Mouse (Mus musculus) spleen, embryonic (tissue): ENCODE data around the gene Leng1.

Source experiments
- CTCF ChIA-PET: fragments of 350-600 bp; sonication (Branson Sonifier 250); formaldehyde crosslinking; loops from one replicate; lab custom pipeline; 2022; lab: Charles Lee

Gene Leng1

DNA sequence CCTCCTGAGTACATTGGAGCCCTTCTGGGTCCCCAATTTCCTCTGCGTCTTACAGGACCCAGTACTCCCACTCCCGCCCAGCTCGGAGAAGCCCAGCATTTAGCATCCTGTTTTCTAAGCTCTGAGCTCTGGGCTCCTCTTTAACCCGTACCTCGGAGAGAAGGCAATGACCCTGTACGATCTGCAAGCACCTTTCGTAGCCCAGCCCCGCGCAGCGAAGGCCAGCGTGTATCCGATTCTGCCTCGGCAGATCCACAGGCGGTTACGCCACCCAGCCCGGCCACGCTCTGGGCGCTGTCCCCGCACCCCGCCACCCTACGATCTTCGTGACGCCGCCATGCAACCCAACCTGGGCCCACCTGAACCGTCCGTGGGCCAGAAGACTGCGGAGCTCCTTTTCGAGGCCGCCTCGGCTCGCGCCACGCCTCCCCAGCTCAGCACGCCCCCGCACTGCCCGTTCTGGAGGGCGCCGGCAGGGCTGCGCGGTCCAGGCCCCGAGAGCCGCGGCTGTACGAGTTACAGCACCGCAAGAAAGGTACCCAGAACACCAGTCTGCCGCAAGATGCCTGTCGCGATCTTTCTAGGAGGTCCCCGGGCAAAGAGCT lies 26.8 kb upstream of the Leng1 start, which contains the start of gene Tsen34:
Tsen34 (plus strand) TSS at position 482 of the 605 bp plus-strand sequence.
- CTCF ChIA-PET, result interaction anchor here (0.6 to 1.2 kb wide), 3 partner anchors 15 to 1100 kb away, joined by 3 to 12 read pairs (median 3); partner anchors contain the start of genes Cnot3 and Rpl28

DNA sequence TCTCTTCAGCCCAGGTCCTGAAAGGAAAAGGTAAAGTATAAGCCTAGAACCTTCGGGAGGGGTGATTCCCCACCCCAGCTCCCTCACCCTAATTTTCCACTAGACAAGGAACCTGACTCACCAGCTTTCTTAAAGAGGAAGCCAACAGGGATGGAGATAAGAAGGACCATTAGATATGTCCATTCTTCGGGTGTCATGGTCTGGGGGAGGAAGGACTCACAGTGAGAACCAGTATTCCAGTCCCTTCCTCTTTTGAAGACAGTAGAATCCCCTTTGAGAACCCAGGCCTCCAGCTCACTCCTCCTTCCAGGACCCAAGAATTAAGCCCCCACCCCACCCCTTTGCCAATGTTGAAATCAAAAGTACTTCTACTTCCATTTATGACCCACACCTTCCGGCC lies 26.3 kb upstream of the Leng1 start:
- CTCF ChIA-PET, result interaction anchor here (0.6 to 1.2 kb wide), 3 partner anchors 15 to 1101 kb away, joined by 3 to 12 read pairs (median 3); partner anchors contain the start of genes Cnot3 and Rpl28

DNA sequence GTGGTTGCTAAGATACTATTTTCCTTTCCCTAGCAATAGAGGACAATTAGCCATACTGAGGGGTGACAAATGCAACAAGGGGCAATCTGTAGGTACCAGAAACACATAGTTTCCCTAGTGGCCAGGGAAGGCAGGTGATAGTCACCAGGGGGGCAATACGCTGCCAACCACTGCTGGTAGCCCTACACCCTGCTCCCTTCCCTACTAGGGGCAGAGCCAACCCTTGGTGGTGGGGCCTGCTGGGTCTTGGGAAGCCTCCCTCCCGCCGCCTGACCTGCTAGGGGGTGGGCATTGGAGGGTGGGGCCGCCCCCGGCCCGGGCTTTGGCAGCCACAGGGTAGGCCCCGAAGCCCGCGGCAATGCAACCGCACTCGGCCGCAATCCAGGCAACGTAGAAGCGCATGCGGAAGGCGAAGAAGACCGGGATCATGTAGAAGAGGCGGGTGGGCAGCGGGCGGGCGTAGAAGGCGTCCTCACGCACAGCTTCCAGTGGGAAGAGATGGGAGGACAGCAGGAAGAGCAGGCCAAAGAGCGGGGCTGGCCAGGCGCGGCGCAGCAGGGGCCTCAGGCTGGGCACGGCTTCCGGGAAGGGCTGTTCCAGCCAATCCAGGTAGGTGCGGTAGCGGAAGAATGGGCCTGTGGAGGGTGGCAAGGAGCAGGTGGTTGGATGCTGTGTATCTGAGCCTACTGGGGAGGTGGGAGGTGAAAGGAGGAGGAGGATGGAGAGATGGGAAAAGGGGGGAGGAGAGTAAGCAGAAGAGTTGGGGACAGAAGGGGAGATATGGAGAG lies 20.0 kb upstream of the Leng1 start:
- CTCF ChIA-PET, result no interaction called here

DNA sequence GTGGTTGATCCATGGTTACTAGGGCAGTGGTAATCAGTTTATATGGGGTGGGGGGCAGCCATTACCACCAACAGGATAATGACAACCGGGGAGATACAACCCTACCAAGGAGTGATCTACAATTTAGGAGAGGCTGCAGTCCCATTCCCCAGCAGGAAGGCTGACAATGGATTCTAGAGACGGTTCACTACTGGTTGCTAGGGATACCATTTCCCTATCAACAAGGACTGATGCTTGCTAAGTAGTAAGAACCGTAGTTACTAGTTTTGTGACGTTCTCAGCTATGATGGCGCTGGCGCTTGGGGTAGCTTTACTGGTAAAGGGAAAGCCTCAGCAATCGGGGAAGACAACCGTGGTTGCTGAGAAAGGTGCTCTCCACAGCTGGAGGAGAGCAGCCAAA lies 19.1 kb upstream of the Leng1 start:
- CTCF ChIA-PET, result no interaction called here

DNA sequence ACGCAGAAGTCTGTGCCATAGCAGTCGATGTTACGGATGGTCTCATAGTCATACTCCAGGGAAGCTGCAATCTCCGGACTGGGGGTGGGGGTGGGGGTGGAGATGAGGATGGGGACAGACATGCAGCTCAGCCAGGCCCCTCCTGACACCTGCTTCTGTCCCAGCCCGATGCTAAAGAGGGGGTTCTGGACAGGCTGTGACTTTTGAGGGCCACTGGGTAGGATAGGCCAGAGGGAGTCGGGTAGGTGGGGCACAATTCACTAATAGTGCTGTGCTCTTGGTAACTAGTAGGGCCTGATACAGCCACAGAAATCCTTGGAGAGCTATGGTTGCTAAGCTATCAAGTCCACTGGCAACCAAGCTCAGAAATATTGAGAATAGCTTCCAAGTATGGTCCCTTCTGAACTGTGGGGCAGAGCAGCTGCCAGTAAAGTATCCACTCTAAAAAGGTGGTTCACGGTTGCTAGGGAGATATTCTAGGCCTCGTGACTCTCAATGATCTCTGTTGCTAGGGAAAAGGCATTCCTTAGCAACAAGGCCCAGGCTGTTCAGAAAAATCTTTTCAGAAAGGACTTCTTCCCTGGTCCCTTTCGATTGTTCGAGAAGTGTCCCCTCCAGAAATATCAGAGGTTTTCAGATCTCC lies 18.4 kb upstream of the Leng1 start:
- CTCF ChIA-PET, result no interaction called here

DNA sequence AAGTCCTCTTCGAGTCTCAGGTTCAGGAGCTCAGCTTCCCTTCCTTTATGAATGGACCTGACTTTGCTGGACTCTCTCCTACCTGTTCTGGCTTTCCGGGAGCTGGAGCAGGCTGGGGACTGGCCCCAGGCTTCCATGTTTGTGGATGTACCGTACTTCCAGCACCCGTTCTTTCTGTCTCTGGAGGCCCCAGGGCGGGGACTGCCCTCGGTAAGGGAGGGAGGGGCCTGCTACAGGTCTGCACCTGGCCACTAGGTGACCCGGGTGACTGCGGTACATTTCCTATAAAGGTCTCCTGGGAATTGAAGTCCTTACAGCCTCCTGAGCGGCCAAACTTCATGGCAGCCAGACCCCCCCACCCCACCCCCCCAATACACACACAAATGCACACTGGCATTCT lies 11.7 kb upstream of the Leng1 start, which contains the start of gene Tmc4:
Tmc4 (minus strand) TSS at position 212 of the 400 bp plus-strand sequence.
- CTCF ChIA-PET, result no interaction called here

DNA sequence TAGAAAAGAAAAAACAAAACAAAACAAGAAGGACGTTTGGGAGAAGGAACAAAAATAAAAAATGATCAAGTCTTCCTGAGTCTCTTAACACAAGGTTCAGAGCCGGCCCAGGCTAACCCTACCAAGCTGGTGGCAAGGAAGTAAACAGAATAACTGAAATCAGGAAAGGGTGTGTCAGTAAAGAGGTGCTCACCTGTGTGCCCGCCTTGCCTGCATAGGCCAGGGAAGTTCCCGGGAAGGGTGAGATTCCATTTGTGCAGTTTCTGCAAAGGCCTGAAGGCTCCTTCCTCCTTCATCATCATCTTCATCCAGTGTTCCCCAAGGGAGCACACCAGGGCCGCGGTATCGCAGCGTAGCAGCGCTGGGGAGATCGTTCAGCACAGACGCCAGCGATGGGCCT lies 10.7 kb upstream of the Leng1 start:
- CTCF ChIA-PET, result no interaction called here

DNA sequence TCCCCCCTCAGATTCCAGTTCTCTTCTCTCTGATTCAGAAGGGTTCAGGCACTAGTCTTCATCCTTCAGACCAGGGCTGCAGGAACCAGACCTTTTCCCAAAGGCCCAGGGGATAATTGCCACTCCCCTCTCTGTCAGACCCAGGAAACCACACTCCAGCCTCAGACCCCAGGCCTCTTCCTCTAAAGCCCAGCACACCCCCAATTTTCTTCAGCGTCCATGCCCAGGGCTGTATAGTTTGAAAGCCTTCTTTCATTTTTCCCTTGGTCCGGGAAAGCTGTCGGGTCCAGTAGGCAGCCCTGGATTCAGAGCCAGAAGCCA lies 9.5 kb upstream of the Leng1 start:
- CTCF ChIA-PET, result interaction anchor here (0.6 kb wide), 1 partner anchor 788 kb away, joined by 3 read pairs; no protein-coding TSS in a partner anchor

DNA sequence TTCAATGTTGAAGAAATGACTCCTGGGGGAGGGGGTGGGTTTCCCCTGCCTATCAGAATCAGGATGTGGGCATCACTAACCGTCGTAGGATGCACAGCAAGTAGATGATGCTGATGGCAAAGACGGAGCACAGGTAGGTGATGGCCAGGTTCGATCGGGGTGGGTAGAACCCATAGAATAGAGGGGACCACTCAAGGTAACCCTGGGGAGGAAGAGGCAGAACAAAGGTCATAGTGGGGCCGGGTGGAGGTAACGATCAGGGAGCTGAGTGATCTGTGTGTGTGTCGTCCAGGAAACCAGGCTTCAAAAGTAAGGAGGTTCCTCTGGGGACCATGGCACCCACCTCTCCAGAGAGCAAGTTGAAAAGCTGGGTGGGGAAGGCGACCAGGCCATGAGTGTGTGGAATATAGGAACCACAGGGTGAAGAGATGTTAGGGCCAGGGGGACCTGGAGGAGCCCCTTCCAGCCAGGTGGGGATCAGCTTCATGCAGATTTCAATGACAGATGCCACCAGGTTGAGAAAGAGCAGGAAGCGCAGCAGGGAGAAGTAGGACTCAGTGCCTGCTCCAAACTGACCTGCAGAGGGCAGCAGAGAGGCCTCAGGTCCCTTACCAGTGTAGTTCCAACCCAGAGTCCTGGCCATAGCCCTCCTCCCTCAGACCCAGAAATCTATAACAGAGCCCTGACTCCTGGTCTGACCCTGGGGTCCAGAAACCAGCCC lies 9.0 kb upstream of the Leng1 start:
- CTCF ChIA-PET, result no interaction called here

DNA sequence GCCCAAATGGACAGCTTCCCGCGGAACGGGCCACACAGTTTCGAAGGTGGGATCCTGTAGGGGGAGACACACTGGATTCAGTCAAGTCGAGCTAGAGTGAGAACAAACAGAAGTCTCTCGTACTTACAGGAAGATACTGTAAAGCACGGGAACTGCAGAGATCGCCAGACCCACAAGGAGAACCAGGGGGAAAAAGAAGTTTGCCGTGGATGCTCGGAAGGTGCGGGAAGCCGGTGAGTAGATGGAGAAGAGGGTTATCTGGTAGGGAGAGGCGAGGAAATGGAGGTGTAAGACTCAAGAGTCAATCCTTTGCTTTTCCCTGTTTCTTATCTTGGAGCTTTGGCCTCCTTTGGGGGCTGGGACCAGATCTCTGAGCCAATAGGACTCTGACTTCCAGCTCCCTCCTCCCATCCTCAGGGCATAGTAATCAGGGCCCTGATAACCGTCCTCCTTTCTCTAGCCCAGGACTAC lies 1.3 kb upstream of the Leng1 start:
- CTCF ChIA-PET, result no interaction called here

DNA sequence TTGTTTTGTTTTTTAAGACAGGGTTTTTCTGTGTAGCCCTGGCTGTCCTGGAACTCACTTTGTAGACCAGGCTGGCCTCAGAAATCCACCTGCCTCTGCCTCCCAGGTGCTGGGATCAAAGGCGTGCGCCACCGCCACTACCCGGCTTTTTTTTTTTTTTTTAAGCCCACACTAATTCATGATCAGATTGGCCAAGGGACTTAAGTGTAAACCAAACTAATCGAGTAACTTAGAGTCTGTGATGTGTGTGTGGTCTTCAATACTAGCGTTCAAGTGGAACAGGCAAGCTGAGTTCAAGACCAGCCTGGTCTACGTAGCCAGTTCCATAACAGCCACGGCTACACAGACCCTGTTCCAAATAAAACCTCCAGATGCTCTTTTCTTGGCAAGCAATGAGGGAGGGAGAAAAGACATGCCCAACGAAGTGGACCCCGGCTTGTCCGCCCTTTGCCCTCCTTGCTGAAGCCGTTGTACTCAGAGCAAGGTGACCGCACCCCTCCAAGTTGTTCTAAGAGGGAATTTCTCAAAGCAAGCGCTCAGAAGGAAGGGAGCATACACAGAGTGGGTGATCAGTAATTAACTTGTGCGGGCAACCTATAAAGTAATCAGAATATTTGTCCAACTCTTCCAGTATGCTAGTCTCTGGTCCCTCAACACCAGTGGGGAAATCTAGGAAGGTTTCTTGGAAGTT lies 971 bp downstream of the Leng1 start:
- CTCF ChIA-PET, result no interaction called here

DNA sequence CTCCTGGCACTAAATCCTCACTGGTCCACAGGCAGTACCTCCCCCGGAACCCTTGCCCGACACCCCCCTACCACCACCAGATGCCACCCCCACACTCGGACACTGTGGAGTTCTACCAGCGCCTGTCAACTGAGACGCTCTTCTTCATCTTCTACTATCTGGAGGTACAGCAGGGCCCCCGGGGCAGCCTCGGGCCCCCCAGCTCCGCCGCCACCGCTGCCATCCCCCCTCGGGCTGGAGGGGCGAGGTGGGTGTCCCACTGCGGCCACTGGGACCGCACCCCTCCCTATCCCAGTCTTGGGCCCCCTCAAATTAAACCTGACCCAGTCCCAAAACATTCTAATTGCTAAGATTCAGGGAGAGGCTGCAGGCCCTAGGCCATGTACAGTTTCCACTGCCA lies 7.1 kb downstream of the Leng1 start:
- CTCF ChIA-PET, result no interaction called here

DNA sequence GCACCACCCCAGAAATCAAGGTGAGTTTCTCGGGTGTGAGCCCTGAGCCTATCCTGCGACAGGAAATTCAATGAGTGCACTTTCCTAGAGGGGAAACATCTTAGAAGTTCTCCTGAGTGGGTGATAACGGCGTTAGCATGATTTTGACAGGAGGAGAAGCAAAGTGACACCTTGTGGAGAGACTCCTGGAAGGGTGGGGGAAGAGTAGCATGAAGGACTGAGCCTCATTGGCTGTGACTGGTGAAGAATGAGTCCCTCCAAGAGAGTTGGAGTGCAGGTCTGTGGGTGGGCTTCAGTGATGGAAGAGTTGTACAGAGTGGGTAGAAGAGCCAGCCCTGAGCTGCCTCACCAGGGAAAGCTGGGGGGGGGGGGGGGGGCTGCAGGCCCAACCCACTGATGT lies 8.7 kb downstream of the Leng1 start:
- CTCF ChIA-PET, result no interaction called here

DNA sequence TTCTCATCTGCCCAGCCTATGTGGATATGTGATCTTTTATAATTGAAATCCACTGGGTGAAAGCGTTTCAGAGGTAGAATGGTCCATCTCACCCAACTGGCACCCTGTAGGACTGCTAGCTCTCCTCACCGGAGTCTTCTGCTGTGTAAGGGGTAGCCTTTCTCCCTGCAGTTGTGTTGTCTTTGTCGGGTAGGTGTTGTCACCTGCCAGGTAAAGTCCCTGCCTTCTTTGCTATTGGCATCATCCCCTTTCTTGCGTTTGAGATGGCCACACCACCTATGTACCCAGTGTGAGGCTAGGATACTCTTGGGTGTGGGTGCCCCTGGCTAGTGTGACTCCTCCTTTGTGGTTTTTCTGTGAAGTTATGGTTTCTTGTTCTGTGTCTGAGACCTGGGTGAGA lies 19.0 kb downstream of the Leng1 start:
- CTCF ChIA-PET, result no interaction called here

DNA sequence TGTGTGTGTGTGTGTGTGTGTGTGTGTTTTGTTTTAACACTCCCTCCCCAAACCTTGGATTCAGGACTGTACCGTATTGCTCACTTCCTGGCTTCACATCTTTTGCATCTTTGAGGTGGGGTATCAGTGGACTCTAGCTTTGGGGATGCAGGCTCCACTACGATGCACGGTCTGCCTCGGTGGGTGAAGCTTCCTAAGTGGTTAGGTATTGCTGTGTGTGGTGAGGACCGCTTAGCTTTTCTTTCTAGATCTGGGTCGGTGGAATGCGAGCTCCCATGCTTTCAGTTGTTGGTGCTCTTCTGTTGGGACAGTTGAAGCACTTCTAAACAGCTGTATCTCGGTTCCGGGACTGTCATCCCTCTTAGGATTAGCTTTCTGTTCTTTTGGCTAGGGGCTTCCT lies 19.5 kb downstream of the Leng1 start:
- CTCF ChIA-PET, result no interaction called here

DNA sequence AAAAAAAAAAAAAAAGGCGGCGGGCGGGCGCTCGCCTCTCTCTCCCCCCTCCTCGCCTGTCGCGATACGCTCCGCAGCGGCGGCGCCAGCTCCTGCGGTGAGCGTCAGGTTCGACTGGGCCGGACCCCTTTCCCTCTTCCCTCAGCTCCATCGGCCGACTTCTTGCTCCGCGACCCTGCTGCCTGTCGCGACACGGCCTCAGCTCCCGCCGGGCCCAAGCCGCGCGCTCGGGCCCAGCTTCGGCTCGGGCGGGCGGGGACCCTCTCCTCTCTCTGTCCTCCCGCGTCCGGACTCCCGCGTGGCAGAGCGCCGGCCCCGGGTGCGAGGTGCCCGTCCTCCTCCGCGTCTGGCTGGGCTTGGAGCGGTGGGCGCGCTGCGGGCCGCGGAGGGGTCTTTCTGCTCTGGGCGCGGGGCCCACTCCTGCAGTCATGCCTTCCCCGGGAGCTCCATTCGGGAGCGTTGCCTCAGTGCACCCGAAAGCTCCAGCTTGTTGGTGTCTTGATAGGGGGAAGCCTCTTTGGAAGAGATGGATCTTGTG lies 20.1 kb downstream of the Leng1 start:
- CTCF ChIA-PET, result interaction anchor here (0.6 to 1.1 kb wide), 3 partner anchors 45 to 1374 kb away, joined by 3 to 12 read pairs (median 4); no protein-coding TSS in a partner anchor

DNA sequence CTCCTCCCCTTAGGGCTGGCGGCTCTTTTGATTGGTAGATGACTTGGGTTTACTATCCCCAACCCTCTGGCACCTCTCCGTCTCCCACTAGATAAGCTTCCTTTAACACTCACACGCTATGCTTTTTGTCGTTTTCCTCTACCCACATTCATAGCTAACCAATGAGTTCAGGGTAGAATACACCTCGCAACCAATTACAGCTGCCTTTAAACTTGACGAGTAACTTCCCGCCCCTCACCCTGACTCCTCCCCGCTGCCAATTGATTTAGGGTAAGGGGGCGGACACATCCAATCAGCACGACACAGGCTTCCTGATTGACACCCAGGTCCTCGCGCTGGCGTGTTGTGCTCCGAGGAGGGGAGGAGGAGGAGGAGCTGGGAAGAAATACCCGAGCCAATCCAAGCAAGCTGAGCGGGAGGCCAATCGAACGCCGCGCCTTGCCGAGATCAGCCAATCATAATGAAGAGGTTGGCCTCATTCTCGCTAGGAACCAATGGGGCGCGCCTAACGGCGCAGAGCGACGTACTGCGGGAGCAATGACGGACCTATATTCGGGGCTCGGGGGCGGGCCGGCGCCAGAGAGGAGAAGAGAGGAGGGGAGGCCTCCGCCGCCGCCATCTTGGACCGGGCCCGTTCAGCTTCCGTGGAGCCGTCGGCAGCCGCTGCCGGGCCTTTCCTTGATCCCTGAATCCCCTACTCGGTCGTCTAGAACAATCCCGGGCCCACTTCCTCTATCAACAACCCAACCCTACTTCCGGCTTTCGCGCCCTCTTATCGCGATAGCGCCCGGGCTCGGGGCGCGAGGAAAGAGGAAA lies 20.8 kb downstream of the Leng1 start, which contains the start of gene Cnot3:
Cnot3 (plus strand) TSS at position 597 of the 816 bp plus-strand sequence.
- CTCF ChIA-PET, result interaction anchor here (0.6 to 1.1 kb wide), 3 partner anchors 45 to 1375 kb away, joined by 3 to 12 read pairs (median 4); no protein-coding TSS in a partner anchor

DNA sequence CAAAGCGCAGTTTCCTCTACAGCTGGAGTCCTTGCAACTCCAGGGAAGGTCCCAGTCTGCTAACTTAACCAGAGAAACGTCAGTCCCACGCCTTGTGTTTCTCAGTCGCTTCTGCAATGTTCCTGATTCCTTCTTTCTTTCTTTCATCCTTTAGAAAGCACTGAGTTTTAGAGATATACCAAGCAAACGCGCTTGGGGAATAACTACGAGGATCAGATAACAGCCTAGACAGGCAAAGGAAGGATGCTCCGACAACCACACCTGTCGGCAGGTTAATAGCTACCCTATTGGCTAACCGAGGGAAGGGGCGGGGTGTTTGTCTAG lies 21.3 kb downstream of the Leng1 start:
- CTCF ChIA-PET, result no interaction called here

DNA sequence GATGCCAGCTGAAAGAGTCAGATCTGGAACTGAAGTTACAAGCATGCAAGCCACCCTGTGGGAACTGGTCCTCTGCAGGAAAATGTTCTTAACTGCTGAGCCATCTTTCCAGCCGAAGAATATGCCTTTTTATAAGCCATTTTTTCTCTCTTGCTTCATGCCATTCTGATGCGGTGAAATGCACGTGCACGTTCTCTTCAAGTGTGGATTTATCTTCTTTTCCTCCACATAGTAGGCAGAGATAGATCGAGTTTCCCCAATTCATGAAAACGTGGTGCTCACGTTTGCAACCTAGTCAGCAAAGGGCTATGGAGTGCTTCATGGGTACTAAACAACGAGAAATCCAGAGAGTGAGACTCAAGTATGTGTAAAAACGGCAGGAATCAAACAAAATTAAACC lies 21.8 kb downstream of the Leng1 start:
- CTCF ChIA-PET, result no interaction called here

DNA sequence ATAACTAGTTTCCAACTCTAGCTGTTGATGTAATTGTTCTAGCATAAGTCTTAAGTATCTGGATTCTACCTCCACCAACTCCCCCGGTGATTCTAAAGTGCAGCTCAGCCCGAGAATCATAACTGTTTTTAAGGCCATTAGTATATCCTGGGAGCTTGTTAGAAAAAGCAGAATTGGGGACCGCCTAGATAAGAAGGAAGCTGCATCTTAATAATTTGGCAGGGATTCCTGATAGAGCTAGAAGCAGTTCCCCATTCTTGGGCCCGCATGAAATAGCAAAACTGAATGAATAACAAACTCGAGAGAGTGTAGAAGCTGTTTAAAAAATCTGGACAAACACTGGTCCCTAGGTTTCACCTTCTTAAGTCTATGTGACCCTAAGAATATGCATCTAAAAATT lies 22.2 kb downstream of the Leng1 start:
- CTCF ChIA-PET, result no interaction called here
